Mouse (Mus musculus) heart, postnatal 10 days (tissue): Measurements from ENCODE around the gene Fbxo34. TPM values are rescaled to one million over a fixed set of nuclear protein-coding genes. Genes with fewer than 3 reads are reported as not detected.

Experiments used
- DNase-seq, 2 experiments: peaks; one replicate each; pipeline ENCODE4 v3.0.0; 2021
- intact Hi-C: fragments of 180-260 bp; cut with DNase I; formaldehyde crosslinking; loops from one replicate; pipeline ENCODE4 v1.15.1; 2025
- total RNA-seq, 2 experiments: library from RNA; stranded (reverse); gene quantifications; 2 replicates each; pipeline ENCODE4 v1.2.3; 2021

Gene Fbxo34
- total RNA-seq, 2 experiments from 2014 or later, result 18.6 to 20.7 TPM

DNA sequence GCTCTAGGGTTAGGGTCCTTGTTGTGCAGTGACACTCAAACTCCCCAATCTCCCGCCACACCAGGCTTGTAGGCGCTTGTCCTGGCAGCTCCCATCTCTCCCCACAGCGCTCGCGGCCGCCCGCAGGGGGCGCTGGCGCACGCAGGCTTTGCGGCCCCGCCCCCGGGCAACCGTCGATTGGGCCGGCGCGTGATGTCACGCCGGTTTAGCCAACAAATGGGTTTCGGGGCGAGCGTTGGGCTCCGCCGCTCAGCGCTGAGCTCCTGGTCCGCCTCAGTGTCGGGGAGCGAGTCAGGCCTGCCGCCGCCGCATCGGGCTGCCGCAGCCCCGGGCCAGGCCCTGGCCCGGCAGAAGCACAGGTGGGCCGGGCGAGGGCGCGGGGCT is 22.1 kb downstream of the Fbxo34 start:
- intact Hi-C loops, result loop anchor here (1.0 to 2.0 kb wide), 2 partner anchors 54 to 62 kb away; partner anchors contain the start of gene Dlgap5
- DNase-seq, result peak; percentile 97

- intact Hi-C loops, result loop anchor here (1.0 to 2.0 kb wide), 2 partner anchors 54 to 61 kb away; partner anchors contain the start of gene Dlgap5
- DNase-seq, result peak; percentile 69 to 78
These were observed 22.7 kb downstream of the Fbxo34 start for GRCm38 (mm10) chr14:47472743-47473546.

DNA sequence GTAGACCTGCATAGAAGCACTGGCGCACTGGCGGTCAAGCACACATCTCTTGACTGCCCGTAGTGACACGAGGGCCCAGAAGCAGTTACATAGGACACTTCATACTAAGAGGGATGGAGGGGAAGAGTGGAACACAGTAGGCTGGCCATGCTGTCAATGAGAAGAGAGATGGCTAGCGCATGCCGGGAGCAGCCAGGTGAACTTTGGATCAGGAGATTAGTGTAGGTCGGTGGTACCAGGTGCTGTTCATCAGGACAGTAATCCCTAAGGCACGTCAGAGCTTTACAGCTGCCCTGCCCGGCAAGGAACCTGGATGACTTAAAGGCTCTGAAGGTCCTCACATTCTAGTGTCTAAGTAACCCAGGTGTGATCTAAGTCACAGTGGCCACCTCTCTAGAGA is 23.7 kb downstream of the Fbxo34 start:
- intact Hi-C loops, result loop anchor here (2.0 kb wide), 1 partner anchor 55 kb away; the partner anchor contains the start of gene Dlgap5
- DNase-seq, result no peak

GRCm38 (mm10) chr14:47474571-47475254 is 24.5 kb downstream of the Fbxo34 start:
- DNase-seq, result peak in 1 of 2 experiments; percentile 14
- intact Hi-C loops, result no loop called here

GRCm38 (mm10) chr14:47476266-47476665 is 26.0 kb downstream of the Fbxo34 start:
- intact Hi-C loops, result no loop called here
- DNase-seq, result no peak

- DNase-seq, result no peak
These were observed 27.5 kb downstream of the Fbxo34 start for GRCm38 (mm10) chr14:47477711-47478110.

DNA sequence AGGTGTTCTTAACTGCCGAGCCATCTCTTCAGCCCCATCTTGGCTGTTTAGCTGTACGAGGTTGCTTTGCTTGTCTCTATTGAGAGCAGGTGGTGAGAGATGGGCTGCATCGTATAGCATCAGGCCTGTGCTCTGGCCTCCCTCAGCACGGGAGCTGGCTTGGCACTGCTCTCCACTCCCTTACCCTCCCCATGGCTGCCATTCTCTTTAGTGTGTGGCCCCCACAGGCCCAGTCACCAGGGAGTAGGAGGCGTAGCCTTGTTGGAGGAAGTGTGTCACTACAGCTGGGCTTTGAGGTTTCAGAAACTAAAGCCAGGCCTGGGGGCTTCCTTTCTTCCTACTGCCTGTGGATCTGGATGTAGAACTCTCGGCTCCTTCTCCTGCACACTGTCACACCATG is 32.0 kb downstream of the Fbxo34 start:
- DNase-seq, result no peak
- intact Hi-C loops, result no loop called here

More at GRCm38 (mm10) chr14:47477711-47478110, 27.5 kb downstream of the Fbxo34 start:
- intact Hi-C loops, result no loop called here

DNA sequence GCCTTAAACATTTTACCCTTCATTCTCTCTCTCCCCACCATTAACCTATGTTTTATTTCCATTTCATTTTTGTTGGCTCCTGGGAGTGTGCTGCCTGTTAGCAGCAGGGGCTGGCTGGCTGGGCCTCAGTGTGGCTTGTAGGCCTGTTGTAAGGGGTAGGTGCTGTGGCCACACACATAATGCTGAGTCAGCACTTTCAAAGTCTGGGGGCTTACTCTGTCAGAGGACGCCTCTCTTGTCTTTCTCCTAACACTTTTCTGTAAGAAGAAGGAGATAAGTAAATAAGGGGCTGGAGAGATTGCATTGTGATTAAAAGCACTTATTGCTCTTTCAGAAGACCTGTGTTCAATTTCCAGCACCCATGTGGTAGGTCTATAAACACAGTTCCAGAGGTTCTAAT is 32.9 kb downstream of the Fbxo34 start:
- DNase-seq, result no peak
- intact Hi-C loops, result no loop called here

DNA sequence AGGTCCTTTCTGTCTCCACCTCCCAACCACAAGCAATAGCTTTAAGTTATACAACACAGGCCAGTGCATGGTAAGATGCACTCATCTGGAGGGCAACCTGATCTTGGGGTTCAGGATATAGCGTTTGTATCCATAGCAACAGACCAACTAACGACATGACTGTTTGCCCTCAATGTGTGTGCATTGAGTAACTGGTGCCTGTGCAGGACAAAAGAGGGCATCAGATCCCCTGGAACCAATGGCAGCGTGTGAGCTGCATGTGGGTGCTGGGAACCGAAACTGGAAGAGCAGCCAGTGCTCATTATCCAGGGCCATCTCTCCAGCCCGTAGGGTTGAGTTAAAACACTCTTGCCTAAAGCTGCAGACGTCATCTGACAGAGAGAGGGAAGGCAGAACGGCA is 38.5 kb downstream of the Fbxo34 start:
- DNase-seq, result no peak
- intact Hi-C loops, result no loop called here

GRCm38 (mm10) chr14:47489310-47490097 is 39.3 kb downstream of the Fbxo34 start:
- no peak for DNase-seq
- intact Hi-C loops, result no loop called here

GRCm38 (mm10) chr14:47490732-47491131 is 40.5 kb downstream of the Fbxo34 start:
- intact Hi-C loops, result no loop called here
- DNase-seq, result no peak

DNA sequence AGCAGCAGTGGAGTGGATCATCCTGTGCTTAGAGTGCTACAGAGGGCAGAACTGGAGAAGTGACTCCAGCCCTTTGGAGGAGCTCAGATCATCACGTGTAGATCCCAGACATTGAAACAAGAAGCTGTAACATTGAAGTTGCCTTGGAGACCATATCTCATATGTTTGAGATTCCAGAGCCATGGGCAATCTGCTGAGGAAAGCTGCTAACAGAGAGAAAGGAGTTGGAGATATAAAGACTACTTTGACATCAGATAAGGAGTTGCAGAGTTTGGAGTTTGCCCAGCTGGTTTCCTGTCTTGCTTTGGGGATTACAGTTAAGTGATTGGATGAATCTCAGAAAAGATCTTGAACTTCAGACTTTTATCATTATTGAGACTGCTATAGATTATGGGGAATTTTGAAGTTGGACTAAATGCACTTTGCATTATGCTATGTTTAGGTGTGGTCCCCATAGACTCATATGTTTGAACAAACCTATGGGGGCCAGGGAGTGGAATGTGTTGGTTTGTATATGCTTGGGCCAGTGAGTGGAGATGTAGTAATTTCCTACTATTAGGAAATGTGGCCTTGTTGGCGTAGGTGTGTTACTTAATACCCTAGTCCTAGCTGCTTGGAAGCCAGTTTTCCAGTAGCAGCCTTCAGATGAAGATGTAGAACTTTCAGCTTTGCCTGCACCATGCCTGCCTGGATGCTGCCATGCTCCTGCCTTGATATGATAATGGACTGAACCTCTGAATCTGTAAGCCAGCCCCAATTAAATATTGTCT is 43.6 kb downstream of the Fbxo34 start:
- intact Hi-C loops, result no loop called here
- DNase-seq, result no peak

DNA sequence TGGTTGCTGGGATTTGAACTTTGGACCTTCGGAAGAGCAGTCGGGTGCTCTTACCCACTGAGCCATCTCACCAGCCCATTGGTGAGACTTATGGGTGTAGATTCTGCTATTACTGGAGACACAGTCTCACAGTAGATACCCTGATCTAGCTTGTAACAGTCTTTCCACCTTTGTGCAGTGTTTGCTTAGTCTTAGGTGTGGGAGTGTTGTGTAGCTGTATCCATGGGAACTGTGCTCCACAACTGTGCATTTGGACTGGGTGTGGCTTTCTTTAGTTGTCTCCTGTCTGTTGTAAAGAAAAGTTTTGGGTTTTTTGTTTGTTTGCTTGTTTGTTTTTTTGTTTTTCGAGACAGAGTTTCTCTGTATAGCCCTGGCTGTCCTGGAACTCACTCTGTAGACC is 45.7 kb downstream of the Fbxo34 start:
- DNase-seq, result no peak
- intact Hi-C loops, result no loop called here

- intact Hi-C loops, result no loop called here
These were observed 46.9 kb downstream of the Fbxo34 start for GRCm38 (mm10) chr14:47497166-47497565.

GRCm38 (mm10) chr14:47498632-47499031 is 48.4 kb downstream of the Fbxo34 start:
- intact Hi-C loops, result no loop called here
- DNase-seq, result no peak

More at GRCm38 (mm10) chr14:47497166-47497565, 46.9 kb downstream of the Fbxo34 start:
- DNase-seq, result no peak

DNA sequence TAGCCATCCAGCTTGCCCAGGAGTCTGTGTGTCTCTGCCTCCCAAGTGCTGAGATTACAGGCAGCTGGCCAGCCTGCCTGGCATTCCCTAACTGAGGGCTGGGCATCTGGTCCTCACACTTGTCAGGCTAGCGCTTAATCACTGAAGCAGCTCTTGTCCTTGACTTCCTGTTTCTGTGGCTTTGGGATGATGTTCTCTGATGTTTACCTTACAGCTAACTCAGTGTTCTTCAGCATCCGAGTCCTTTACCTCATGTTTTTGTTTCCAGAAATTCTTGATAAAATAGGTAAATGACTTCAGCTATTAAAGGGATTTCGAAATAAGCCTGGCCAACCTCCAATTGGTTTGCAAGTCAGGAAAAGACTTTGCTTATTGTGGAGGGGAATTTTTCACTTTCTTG is 53.8 kb downstream of the Fbxo34 start:
- intact Hi-C loops, result no loop called here
- peak in 1 of 2 experiments; percentile 12 for DNase-seq

DNA sequence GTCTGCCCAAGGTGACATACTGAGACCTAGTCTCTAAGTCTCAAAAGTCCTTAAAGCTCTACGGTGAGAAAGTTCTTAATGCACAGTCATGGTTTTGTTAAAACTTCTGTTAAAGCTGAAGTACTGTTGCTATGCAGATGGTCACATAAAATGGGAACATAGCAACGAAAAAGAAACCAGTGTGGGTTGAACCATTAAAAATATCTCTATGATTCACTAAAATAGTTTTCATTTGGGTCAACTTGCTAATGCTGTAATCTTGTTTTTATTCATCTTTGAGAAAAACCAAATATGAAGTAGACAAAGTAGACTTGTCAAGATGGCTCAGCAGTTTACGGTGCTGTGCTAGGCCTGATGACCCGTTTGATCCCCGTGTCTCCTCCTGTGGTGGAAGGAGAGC is 56.5 kb downstream of the Fbxo34 start:
- intact Hi-C loops, result no loop called here
- no peak for DNase-seq

DNA sequence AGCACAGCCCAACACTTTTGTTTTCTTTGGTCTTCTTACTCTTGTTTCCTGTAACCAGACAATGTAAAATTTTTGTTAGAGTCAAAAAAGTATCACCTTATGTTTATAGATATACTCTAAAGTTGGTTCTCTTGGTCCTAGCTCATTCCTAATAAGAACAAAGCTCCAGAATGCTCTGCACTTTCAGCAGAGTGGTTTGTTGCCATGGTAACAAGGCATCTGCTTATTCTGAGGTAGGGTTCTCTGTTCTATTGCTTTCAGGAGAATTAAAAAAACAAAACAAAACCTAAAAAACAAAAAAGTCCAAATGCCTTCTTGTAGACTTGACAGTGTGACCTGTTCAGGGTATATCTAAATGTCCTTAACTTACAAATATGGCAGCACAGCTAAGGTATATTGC is 57.8 kb downstream of the Fbxo34 start:
- DNase-seq, result no peak
- intact Hi-C loops, result no loop called here

- intact Hi-C loops, result no loop called here
- DNase-seq, result no peak
These were observed 60.0 kb downstream of the Fbxo34 start for GRCm38 (mm10) chr14:47510244-47510643.

GRCm38 (mm10) chr14:47513606-47514005 is 63.4 kb downstream of the Fbxo34 start:
- intact Hi-C loops, result no loop called here
- DNase-seq, result no peak
